Mouse (Mus musculus): ENCODE measurements around the gene Wnt4.

Gene Wnt4

GRCm38 (mm10) chr4:137306991-137307706 lies 29.9 kb downstream of the Wnt4 start:
- no peak for DNase-seq (ENCODE audit: low spot score in 2 of 2)

- DNase-seq (ENCODE audit: low spot score in 2 of 2), result no peak
Measured at GRCm38 (mm10) chr4:137308377-137308776, 31.1 kb downstream of the Wnt4 start.

DNA sequence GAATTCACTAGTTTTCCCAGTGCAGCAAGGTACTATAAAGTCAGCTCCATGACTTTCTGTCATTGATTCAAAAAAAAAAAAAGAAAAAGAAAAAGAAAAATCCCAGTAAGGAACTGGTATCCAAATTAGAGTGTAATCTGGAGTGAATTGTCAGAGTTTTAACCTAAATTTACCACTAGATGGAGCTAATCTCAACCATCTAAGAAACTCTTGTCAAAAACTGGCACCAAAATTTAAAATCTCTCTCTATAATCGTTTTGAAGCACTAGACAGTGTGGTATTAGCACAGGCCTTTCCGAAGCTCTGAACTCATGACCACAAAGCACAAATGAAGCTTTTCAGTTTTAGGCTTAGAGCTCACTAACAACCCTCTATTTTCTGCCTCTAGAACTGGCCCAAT lies 36.2 kb downstream of the Wnt4 start:
- no peak for DNase-seq (ENCODE audit: low spot score in 2 of 2)

GRCm38 (mm10) chr4:137314561-137314960 lies 37.3 kb downstream of the Wnt4 start:
- no peak for DNase-seq (ENCODE audit: low spot score in 2 of 2)

GRCm38 (mm10) chr4:137315061-137315460 lies 37.8 kb downstream of the Wnt4 start:
- DNase-seq (ENCODE audit: low spot score in 2 of 2), result no peak

- DNase-seq (ENCODE audit: low spot score in 2 of 2), result no peak
Measured at GRCm38 (mm10) chr4:137316027-137316770, 38.9 kb downstream of the Wnt4 start.

- no peak for DNase-seq (ENCODE audit: low spot score in 2 of 2)
Measured at GRCm38 (mm10) chr4:137324926-137325325, 47.6 kb downstream of the Wnt4 start.

GRCm38 (mm10) chr4:137326494-137326893 lies 49.2 kb downstream of the Wnt4 start:
- no peak for DNase-seq (ENCODE audit: low spot score in 2 of 2)

DNA sequence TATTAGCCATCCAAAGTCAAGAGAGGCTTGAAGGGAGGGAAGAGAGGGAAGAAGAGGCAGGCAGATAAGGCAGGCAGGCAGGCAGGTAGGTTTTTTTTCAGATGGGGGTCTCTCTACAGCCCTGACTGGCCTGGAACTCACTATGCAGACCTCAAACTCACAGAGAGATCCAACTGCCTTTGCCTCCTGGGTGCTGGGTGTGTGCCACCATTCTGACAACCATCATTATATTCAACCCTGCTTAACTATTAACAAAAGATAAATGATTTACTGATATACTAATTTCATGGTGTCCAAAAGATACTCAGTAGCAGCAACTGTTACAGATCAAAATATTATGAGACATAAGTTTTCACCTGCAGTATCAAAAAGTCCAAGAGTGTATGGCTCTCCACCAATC lies 54.8 kb downstream of the Wnt4 start:
- DNase-seq (ENCODE audit: low spot score in 2 of 2), result no peak

DNA sequence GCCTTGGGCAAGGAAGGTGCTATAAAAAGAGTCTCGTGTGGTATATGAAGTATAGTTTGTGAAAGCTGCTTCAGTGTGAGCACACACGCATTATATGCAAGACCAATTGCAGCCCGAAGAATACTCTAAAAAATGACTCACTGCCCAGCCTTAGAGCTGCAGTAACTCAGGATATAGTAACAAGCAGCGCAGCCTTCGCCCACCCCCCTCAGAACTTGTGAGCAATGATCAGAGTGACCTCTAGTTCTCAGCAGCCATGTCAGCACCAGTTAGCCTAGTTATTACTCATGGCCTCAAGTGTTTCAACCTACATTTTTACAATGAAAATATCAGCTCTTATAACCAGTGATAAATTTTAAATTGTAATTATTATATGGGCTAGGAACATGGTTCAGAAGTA lies 59.2 kb downstream of the Wnt4 start:
- DNase-seq (ENCODE audit: low spot score in 2 of 2), result no peak

GRCm38 (mm10) chr4:137339415-137339814 lies 62.1 kb downstream of the Wnt4 start:
- no peak for DNase-seq (ENCODE audit: low spot score in 2 of 2)

DNA sequence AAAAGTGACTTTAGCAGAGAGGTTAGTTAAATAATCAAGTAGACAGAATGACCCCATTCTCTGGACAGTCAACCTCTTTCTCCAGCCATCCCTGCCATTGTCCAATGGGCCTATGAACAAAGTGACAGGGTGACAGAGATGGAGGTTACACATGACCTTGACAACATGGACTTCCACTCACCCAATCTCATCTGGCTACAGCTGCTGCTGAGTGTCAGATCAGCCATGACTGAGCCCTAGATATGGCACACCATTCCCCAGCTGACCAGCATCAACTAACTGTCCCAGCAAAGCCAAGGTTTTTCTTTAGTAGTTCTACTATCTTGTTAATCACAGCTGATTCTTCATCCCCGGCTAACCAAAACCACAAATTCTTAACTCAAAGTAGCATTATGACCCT lies 65.5 kb downstream of the Wnt4 start:
- DNase-seq (ENCODE audit: low spot score in 2 of 2), result no peak

- DNase-seq (ENCODE audit: low spot score in 2 of 2), result no peak
Measured at GRCm38 (mm10) chr4:137345112-137345511, 67.8 kb downstream of the Wnt4 start.

DNA sequence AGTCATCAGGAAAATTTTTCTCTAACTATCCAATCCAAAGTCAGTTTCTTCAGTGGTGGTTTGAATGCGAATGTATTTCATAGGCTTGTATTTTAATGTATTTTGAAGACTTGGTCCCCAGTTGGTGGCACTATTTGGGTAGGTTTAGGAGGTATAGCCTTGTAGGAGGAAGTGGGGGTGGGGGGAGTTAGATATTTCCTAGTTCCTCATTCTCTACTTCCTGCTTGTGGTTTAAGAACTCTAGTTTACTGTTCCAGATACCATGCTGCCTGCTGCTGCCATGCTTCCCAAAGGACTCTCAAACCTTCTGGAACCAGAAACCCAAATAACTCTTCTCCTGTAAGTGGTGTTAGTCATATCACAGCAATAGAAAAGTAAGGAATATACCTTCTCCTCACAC lies 68.5 kb downstream of the Wnt4 start:
- DNase-seq (ENCODE audit: low spot score in 2 of 2), result no peak
